Mouse (Mus musculus): ENCODE measurements around the gene Bmf.
A peak's percentile ranks its signal among the peaks of the same experiment; 100 is the strongest.

Bmf gene

GRCm38 (mm10) chr2:118545242-118546103 lies 4.0 kb downstream of the Bmf start:
- DNase-seq (ENCODE audit: low spot score in 2 of 2): peak; percentile 74 to 82

- peak; percentile 69 for DNase-seq (ENCODE audit: low spot score in 2 of 2)
Observed at GRCm38 (mm10) chr2:118543893-118544799, 5.3 kb downstream of the Bmf start.

GRCm38 (mm10) chr2:118542971-118543573 lies 6.4 kb downstream of the Bmf start:
- DNase-seq (ENCODE audit: low spot score in 2 of 2): no peak

GRCm38 (mm10) chr2:118541716-118542115 lies 7.8 kb downstream of the Bmf start:
- no peak for DNase-seq (ENCODE audit: low spot score in 2 of 2)

GRCm38 (mm10) chr2:118540691-118541117 lies 8.8 kb downstream of the Bmf start:
- no peak for DNase-seq (ENCODE audit: low spot score in 2 of 2)

- DNase-seq (ENCODE audit: low spot score in 2 of 2): no peak
Observed at GRCm38 (mm10) chr2:118539881-118540516, 9.5 kb downstream of the Bmf start.

GRCm38 (mm10) chr2:118539040-118539439 lies 10.4 kb downstream of the Bmf start:
- DNase-seq (ENCODE audit: low spot score in 2 of 2): no peak

GRCm38 (mm10) chr2:118537226-118537625 lies 12.3 kb downstream of the Bmf start:
- peak in 1 of 2 experiments; percentile 6 for DNase-seq (ENCODE audit: low spot score in 2 of 2)

GRCm38 (mm10) chr2:118536553-118536952 lies 12.9 kb downstream of the Bmf start:
- peak in 1 of 2 experiments; percentile 6 for DNase-seq (ENCODE audit: low spot score in 2 of 2)

- DNase-seq (ENCODE audit: low spot score in 2 of 2): no peak
Observed at GRCm38 (mm10) chr2:118536111-118536510, 13.4 kb downstream of the Bmf start.

- DNase-seq (ENCODE audit: low spot score in 2 of 2): no peak
Observed at GRCm38 (mm10) chr2:118533969-118534368, 15.5 kb downstream of the Bmf start.

- no peak for DNase-seq (ENCODE audit: low spot score in 2 of 2)
Observed at GRCm38 (mm10) chr2:118532855-118533675, 16.4 kb downstream of the Bmf start.

GRCm38 (mm10) chr2:118532401-118532800 lies 17.1 kb downstream of the Bmf start:
- no peak for DNase-seq (ENCODE audit: low spot score in 2 of 2)

- DNase-seq (ENCODE audit: low spot score in 2 of 2): no peak
Observed at GRCm38 (mm10) chr2:118529466-118530181, 19.9 kb downstream of the Bmf start.

GRCm38 (mm10) chr2:118526545-118526944 lies 22.9 kb downstream of the Bmf start:
- no peak for DNase-seq (ENCODE audit: low spot score in 2 of 2)

- no peak for DNase-seq (ENCODE audit: low spot score in 2 of 2)
Observed at GRCm38 (mm10) chr2:118524811-118525210, 24.7 kb downstream of the Bmf start.

GRCm38 (mm10) chr2:118523163-118523730 lies 26.2 kb downstream of the Bmf start:
- DNase-seq (ENCODE audit: low spot score in 2 of 2): no peak

- DNase-seq (ENCODE audit: low spot score in 2 of 2): no peak
Observed at GRCm38 (mm10) chr2:118522265-118522664, 27.2 kb downstream of the Bmf start.
